Mouse (Mus musculus) erythroblast, embryonic 14.5 days (primary cell): ENCODE measurements around the gene Cox8c.

Source experiments
- GATA1 ChIP-seq: IDR thresholded peaks from 2 replicates; pipeline ENCODE4 v1.6.1; 2012; ENCODE audit warnings: low read length, inconsistent platforms, mixed read lengths
- TAL1 ChIP-seq: IDR thresholded peaks from 3 replicates; pipeline ENCODE4 v1.6.1; 2012; ENCODE audit warnings: low read length, inconsistent platforms, mixed read lengths

DNA sequence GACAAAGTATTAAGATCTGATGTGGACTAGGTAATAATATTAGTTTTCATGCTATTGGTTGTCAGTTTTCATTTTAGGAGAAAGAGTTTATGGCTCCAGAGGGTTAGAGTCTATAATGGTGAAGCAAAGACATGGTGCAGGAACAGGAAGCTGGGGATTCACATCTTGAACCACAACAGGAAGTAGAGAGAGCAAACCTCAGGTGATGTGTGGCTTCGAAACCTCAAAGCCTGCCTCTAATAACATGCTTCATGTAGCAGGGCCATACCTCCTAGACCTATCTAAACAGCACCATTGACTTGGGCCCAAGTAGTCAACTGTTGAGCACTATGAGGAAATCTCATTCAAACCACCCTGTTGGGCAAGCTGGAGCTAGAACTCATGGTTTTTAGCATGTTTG is 46.5 kb downstream of the Cox8c start:
- TF ChIP-seq GATA1 (no peak), TAL1 (no peak)
